Mouse (Mus musculus): ENCODE measurements around the gene Pigr.

Gene Pigr

DNA sequence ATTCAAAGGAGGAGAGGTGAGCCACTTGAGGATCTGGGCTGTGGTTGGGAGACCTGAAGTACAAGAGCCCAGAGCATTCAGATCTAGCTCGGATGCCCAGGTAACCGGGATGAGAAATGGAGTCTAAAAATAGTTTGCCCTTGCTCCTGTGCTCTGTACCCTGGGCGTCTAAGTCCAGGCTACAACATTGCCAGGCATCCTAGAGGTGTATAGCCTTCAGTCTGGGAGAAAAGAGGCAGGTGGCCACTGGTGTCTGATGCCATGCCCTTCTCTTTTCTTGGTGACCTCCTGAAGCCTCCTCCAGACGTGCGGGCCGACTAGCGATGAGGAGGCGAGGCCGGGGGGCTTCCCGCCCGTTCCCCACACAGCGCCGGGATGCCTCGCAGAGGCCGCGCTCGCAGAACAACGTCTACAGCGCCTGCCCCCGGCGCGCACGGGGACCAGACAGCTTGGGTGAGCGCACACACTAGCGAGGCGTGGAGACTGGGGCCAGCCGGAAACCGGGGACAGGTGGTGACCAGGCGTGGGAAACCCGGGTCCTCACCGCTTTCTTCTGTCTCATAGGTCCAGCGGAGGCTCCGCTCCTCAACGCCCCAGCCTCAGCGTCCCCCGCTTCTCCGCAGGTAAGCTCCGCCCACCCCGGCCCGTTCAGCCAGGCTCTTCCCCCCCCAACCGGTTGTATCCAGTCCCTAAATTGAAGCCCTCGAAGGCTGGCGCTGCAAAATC is 51.6 kb downstream of the Pigr start:
- DNase-seq (ENCODE audit: low spot score) = peak; percentile 54

DNA sequence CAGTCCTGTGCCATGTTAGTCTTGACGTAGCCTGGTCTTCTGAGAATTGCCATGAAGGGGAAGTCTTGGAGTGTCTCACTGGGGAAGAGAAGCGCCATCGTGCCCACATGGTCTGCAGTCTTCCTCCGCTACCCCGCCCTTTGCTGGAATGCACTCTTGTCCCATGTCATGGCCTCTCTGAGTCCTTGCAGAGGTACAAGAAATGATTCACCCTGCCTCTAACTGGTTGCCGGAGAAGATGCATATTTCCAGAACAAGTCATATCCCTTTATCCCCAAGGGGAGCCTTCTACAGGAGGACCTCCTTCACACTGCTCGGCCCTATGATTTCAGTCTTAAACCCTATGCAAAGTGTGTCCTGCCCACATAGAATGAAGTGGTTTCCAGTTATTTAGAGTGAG is 53.4 kb downstream of the Pigr start:
- DNase-seq (ENCODE audit: low spot score) = no peak

DNA sequence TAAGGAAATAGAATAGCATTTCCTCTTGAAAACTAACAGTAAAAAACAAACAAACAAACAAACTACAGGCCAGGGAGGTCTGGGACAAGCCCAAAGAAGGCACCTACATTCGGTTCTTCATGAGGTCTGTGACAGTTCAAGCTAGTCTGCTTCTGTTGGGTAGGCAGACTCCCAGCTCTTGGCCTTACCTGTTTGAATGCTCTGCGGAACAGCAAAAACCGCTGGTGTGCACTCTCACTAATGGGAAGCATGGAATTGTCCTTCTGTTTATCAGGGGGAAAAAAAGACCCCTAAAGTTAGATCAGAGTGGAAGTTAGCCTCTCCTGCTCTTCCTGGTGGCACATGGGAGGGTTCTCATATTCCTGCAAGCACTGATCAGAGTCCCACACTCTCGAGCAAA is 56.7 kb downstream of the Pigr start:
- DNase-seq (ENCODE audit: low spot score) = no peak

DNA sequence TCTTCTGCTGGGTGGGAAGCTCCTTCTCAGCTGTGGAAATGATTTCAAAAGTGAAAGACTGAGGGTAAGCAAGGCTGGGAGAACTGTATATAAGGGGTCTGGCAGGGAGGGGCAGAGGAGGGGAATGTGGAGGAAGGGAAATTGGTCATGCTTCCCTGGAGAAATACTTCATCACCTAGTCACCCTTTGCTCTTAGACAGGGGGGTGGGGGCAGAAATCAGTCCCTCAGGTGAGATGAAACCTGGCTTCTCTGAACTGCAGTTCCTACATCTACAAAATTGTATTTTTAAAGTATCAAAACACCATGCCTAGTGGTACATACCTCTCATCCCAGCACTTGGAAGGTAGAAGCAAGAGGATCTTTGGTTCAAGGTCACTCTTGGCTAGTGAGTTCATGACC is 60.9 kb downstream of the Pigr start, which contains the start of gene Il24:
TSS of gene Il24 (minus strand) at position 101 of the 400 bp plus-strand sequence.
- DNase-seq (ENCODE audit: low spot score) = no peak

DNA sequence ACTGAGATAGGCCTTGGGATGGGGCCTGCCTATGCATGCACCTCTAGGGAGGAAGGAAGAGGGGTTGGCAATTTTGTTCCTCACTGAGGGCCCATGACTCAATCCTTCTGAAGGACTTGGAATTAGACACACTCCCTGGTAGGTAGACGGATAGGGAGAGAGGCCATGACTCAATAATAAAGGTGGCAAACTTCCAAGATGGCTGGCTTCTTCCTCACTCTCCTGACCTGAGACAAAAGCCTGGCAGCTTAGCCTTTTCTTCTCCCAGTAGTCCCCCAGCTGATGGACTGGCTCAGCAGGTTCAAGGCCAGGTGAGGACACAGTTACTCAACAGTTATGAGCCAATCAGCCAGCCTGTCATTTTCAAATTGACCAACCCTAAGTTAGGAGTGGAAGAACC is 66.0 kb downstream of the Pigr start:
- DNase-seq (ENCODE audit: low spot score) = no peak

DNA sequence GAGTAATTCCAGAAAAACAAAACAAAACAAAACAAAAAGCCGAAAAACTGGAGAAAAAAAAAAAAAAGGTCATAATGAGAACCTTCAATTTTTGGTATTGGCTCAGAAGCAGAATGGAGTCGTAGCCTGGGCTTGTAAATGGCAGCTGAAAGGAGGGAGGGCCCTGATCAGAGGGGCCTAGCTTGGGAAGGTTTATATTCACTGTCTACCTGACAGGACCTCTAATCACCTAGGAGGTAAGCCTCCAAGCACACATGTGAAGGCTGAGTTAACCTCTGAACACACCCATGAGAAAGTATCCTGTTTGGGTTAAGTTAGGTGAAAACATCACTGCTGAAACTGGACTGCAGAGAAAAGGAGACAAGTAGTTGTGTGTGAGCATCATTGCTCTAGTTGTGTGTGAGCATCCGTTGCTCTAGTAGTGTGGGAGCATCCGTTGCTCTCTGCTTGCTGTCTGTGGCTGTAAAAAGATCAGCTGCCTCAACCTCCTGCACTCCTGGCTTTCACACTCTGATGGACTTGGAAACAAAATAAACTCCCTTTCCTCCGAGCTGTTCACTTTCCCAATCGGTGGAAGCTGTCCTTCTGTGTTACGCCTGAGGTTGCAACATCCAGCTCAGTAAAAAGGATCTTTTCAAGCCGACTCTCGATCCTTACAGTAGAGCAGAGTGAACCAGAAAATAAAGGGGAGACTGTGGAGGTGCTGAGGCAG is 67.0 kb downstream of the Pigr start:
- no peak for DNase-seq (ENCODE audit: low spot score)

DNA sequence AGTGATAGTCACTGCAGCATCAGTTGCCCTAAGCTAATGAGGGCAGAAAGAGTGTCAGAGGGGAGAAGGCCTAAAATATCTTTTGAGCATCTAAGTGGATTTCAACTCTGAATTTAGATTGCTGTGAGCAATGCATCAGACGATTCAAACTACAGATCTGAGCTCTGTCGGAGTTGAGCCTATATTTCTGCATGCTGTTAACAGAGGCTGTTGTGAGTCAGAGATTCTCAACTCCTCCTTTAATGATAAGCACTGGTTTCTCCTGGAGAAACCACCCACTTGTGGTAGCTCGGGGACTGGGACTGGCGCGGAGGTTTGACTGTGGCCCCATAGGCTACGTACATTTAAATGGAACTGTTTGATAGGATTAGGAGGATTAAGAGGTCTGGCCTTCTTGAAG is 68.0 kb downstream of the Pigr start:
- no peak for DNase-seq (ENCODE audit: low spot score)

Data from embryo, embryonic 10.5 days (tissue).